Mouse (Mus musculus) megakaryocyte-erythroid progenitor cell, adult 5-6 weeks (primary cell): ENCODE data around the gene Cd300ld3. TPM values are rescaled to one million over a fixed set of nuclear protein-coding genes. Genes with fewer than 3 reads are reported as not detected.
"Not testable (repeated sequence)": the region's sequence is repeated elsewhere in the genome, so short reads cannot be mapped to it uniquely, and the experiment has no call there.

Experiments used
- ATAC-seq: replicated peaks from 2 replicates; pipeline ENCODE4 v1.8.0; 2016; ENCODE audit warnings: mild to moderate bottlenecking, inconsistent platforms; ENCODE audit not compliant: severe bottlenecking, poor library complexity, low FRiP score, low TSS enrichment
- total RNA-seq, 2 experiments: library from RNA; stranded (forward) in 1 of 2; stranded (reverse) in 1 of 2; fragments of 200-1000, 215-1000 nt in 1 of 2; fragments of >200 nt in 1 of 2; fragmentation: Nextera tagmentation in 1 of 2; gene quantifications; 2 replicates each; pipeline ENCODE4 v1.2.3; 2014 to 2017

Gene Cd300ld3
- total RNA-seq, 2 experiments from 2014 or later: 1.3 TPM; not detected in 1

DNA sequence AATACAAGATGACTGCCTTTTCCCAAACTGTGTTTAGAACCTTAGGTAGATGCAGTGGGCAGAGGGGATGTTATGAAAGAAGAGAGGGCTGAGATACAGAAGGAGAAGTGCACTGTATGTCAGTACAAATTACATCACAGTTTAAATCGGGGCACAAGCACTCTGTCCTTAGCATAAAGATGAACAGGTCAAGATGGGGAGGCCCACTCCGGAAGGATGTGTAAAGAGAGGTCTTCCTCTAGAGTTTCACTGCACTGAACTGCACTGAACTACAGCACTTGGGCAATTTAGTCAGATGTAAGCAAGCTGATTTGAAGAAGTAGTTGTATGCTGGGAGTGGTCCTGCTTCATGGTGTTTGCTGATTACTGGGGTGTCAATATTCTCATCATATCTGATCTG lies 11.6 kb upstream of the Cd300ld3 start:
- no peak for ATAC-seq

DNA sequence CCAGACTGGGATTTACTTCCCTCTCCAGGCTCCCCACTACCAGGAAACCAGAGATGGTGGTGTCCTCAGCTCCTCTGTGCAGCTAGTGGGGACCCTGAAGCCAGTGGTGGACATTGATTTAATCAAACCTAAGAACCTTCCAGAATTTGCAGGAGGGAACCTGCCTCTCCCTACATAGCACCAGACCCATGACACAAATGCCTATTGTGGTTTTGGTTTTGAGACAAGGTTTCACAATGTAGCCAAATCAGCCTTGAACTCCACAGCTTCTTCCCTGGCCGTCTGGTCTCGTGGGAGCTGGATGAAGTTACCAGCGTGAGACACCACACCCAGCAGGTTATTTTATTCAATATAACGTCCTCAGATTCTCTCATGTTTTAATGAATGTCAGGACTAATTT lies 10.5 kb upstream of the Cd300ld3 start:
- no peak for ATAC-seq

DNA sequence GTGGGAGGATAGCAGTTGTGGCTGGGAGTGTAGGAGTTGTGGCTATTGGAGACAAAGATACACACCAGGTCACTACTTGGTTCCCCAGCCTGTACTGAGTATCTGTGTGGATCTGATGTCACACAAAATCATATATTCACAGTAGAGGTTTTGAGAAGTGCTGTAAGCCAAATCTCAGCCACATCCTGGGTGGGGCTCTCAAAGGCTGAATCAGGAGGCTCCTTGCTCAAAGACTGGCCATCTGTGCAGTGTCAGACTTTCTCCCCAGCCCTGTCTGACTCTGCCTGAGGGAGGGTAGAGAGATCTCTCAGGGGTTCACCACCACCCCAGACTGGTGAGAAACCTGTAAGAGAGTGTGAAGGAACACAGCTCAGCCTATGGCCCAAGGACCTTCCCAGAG lies 6.3 kb upstream of the Cd300ld3 start:
- no peak for ATAC-seq

DNA sequence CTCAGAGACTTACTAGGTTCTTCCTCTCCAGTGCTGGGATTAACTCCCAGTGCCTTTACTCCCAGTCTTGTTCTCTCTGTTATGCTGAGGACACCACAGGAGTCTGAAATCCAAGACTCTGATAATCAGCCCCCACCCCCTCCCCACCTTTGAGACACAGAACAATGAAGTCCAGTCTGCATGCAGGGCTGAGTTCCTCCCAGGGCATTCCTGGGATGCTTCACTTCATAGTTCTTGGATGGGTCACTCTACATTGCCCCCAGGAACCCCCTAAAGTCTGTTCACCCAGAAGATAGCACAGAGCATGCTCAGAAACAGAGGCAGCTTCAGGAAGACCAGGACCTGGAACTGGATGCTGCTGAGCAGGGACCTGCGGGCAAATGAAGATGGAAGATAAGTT lies 4.8 kb upstream of the Cd300ld3 start:
- ATAC-seq: no peak

DNA sequence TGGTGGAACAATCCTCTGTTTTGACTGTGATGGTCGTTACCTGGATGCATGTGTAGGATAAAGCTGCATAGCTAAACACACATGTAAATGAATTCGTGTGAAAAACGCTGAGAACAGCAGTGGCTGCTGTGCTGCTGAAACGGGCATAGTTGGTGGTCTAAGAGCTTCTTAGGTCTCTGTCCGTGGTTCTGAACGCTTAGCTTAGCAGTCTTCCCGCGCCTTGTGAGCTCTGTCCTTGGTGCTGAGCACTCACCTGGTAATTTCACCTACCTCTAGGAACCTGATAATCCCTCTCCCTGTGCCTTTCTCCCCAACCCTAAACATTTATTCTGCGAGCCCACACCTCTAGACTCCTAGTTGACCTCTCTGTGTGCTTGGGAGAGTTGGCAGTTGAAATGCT lies 4.0 kb upstream of the Cd300ld3 start:
- ATAC-seq: peak; percentile 60

DNA sequence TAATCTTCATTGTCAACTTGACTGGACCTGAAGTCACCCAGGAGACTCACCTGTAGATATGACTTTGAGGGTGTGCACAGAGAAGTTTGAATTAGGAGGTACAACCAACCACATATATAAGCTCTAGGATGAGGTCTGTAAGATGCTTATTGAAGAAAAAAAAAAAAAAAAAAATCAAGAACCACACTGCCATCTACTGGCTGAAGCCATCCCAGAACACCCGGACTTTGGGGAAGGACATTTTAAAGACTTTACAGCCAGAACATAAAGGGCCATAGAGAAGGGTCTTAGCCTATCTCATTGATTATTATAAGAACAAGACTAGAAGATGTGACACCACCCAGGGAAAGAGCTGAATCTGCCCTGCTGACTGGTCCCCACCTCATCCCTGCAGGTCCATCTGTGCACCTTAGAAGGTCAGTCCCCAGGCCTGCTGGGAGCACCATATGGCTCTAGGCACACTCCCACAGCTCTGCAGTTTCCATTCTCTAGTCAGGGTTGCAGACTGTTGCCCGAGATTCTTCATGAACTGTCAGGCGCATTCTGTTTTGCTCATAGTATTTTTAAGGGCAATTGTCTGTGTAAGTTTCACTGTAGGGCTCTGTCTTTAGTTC lies 1.2 kb upstream of the Cd300ld3 start:
- ATAC-seq: no peak

DNA sequence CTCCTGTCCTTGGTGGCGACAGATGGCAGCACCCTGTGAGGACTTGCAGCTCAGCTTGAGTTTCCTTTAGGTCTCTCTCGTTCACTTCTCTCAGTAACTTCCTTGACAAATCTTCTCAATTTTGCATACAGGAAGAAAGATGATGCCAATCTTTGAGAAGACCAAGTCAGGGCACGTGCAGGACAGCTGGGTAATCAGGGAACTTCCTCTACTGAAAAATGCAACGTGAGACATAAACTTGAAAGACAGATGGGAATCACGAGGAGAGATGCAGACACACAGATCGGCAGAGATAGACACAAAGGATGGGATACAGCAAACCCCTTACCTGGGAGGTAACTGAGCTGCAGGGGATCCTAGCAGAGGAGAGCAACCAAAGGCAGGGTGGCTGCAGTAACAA lies 10.5 kb downstream of the Cd300ld3 start, which contains the start of gene Cd300ld5:
Gene Cd300ld5, minus strand, starts transcription at position 101 of the 400 bp plus-strand sequence.
- not testable (repeated sequence) for ATAC-seq

DNA sequence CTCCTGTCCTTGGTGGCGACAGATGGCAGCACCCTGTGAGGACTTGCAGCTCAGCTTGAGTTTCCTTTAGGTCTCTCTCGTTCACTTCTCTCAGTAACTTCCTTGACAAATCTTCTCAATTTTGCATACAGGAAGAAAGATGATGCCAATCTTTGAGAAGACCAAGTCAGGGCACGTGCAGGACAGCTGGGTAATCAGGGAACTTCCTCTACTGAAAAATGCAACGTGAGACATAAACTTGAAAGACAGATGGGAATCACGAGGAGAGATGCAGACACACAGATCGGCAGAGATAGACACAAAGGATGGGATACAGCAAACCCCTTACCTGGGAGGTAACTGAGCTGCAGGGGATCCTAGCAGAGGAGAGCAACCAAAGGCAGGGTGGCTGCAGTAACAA lies 21.3 kb downstream of the Cd300ld3 start, which contains the start of gene Cd300ld4:
Gene Cd300ld4, minus strand, starts transcription at position 101 of the 400 bp plus-strand sequence.
- not testable (repeated sequence) for ATAC-seq

DNA sequence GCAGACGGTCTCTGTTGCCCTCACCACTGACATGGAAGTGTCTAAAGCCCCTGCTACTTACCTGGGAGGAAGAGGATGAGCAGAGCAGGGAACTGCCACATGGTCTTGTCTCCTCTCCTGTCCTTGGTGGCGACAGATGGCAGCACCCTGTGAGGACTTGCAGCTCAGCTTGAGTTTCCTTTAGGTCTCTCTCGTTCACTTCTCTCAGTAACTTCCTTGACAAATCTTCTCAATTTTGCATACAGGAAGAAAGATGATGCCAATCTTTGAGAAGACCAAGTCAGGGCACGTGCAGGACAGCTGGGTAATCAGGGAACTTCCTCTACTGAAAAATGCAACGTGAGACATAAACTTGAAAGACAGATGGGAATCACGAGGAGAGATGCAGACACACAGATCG lies 32.1 kb downstream of the Cd300ld3 start, which contains the start of gene Cd300ld2:
Gene Cd300ld2, minus strand, starts transcription at position 101 of the 400 bp plus-strand sequence.
- not testable (repeated sequence) for ATAC-seq

DNA sequence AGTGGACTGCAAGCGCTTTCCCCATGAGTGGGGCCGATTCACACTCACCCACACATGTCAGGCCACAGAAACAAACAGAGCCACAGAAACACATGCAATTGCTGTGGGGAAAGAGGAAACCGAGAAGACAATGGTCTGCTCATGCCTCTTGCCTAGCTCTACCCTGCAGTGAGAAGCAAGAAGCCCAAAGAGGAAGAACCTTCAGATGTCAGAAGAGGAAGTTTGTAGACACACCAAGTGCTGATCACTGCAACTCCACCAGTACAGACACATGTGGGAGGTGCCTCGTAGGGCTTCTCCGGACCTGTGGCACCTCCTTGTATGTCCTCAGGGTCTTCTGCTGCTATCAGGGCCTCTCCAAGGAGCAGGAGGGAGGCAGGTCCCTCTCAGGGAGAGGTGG lies 44.1 kb downstream of the Cd300ld3 start:
- no peak for ATAC-seq

DNA sequence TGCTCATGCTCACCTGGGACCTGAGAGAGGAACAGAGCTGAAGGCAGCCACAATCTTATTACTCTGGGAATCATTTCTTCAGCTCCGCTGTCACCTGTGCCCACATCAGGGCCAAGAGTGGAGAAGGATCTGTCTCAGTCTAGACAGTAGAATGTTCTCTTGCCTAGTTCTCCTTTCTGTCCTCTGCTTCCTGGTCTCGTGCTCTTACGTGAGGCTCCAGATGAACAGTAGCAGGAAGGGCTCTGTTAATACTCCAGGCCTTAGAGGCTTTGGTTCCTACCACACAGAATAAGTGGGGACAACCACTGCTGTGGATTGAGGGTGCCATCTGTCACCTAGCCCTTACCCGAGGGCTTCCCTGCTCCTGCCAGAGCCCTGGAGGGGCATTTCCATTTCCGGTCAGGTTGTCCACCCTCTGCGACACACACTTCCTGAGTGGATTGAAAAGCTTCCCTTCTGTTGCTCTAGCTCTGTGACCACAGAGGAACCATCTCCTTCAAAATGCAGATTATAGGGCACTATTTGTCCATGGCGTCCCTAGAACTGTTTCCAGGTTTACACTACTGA lies 46.7 kb downstream of the Cd300ld3 start, which contains the start of gene Cd300c2:
Gene Cd300c2, minus strand, starts transcription at position 407 of the 567 bp plus-strand sequence.
- no peak for ATAC-seq

Other genes with a start within 250 kb of the Cd300ld3 start
- not detected in 2 replicates for gene Gpr142, start 249.5 kb downstream of the Cd300ld3 start, total RNA-seq (2014; fragmentation: Nextera tagmentation)
- gene Gpr142, start 249.5 kb downstream of the Cd300ld3 start, total RNA-seq (2017): not detected in 2 replicates
- gene Gprc5c, start 197.3 kb downstream of the Cd300ld3 start, total RNA-seq (2014; fragmentation: Nextera tagmentation): not detected in 2 replicates
- gene Gprc5c, start 197.3 kb downstream of the Cd300ld3 start, total RNA-seq (2017): not detected in 2 replicates
- 0.52 and 1.9 TPM in 2 replicates for gene Cd300a, start 158.4 kb downstream of the Cd300ld3 start, total RNA-seq (2014; fragmentation: Nextera tagmentation)
- 1.3 and 5.7 TPM in 2 replicates for gene Cd300a, start 158.4 kb downstream of the Cd300ld3 start, total RNA-seq (2017)
- not detected in 2 replicates for gene Cd300lb, start 114.0 kb downstream of the Cd300ld3 start, total RNA-seq (2014; fragmentation: Nextera tagmentation)
- 0.05 TPM in 1 of 2 replicates, not detected in the other for gene Cd300lb, start 114.0 kb downstream of the Cd300ld3 start, total RNA-seq (2017)
- not detected in 2 replicates for gene Cd300c, start 79.3 kb downstream of the Cd300ld3 start, total RNA-seq (2014; fragmentation: Nextera tagmentation)
- gene Cd300c, start 79.3 kb downstream of the Cd300ld3 start, total RNA-seq (2017): not detected in 2 replicates
- gene Cd300ld, start 58.5 kb downstream of the Cd300ld3 start, total RNA-seq (2014; fragmentation: Nextera tagmentation): not detected in 2 replicates
- gene Cd300ld, start 58.5 kb downstream of the Cd300ld3 start, total RNA-seq (2017): not detected in 2 replicates
- gene Cd300c2, start 46.5 kb downstream of the Cd300ld3 start, total RNA-seq (2014; fragmentation: Nextera tagmentation): not detected in 2 replicates
- gene Cd300c2, start 46.5 kb downstream of the Cd300ld3 start, total RNA-seq (2017): not detected in 2 replicates
- gene Cd300ld2, start 32.2 kb downstream of the Cd300ld3 start, total RNA-seq (2014; fragmentation: Nextera tagmentation): not detected in 2 replicates
- gene Cd300ld2, start 32.2 kb downstream of the Cd300ld3 start, total RNA-seq (2017): not detected in 2 replicates
- not detected in 2 replicates for gene Cd300ld4, start 21.4 kb downstream of the Cd300ld3 start, total RNA-seq (2014; fragmentation: Nextera tagmentation)
- 1.3 TPM in 1 of 2 replicates, not detected in the other for gene Cd300ld4, start 21.4 kb downstream of the Cd300ld3 start, total RNA-seq (2017)
- gene Cd300ld5, start 10.6 kb downstream of the Cd300ld3 start, total RNA-seq (2014; fragmentation: Nextera tagmentation): not detected in 2 replicates
- 1.3 TPM in 1 of 2 replicates, not detected in the other for gene Cd300ld5, start 10.6 kb downstream of the Cd300ld3 start, total RNA-seq (2017)
- not detected in 2 replicates for gene Cd300e, start 13.8 kb upstream of the Cd300ld3 start, total RNA-seq (2014; fragmentation: Nextera tagmentation)
- not detected in 2 replicates for gene Cd300e, start 13.8 kb upstream of the Cd300ld3 start, total RNA-seq (2017)
- 24.4 and 34.3 TPM in 2 replicates for gene Rab37, start 43.0 kb upstream of the Cd300ld3 start, total RNA-seq (2014; fragmentation: Nextera tagmentation)
- gene Rab37, start 43.0 kb upstream of the Cd300ld3 start, total RNA-seq (2017): 23.5 and 74.4 TPM in 2 replicates
- 2.1 TPM in 1 of 2 replicates, not detected in the other for gene Cd300lf, start 85.6 kb upstream of the Cd300ld3 start, total RNA-seq (2014; fragmentation: Nextera tagmentation)
- 1.0 and 3.4 TPM in 2 replicates for gene Cd300lf, start 85.6 kb upstream of the Cd300ld3 start, total RNA-seq (2017)
- gene Slc9a3r1, start 114.9 kb upstream of the Cd300ld3 start, total RNA-seq (2014; fragmentation: Nextera tagmentation): 20.4 and 22.2 TPM in 2 replicates
- 25.9 and 28.3 TPM in 2 replicates for gene Slc9a3r1, start 114.9 kb upstream of the Cd300ld3 start, total RNA-seq (2017)
- 5.0 and 10.1 TPM in 2 replicates for gene Tmem104, start 139.1 kb upstream of the Cd300ld3 start, total RNA-seq (2014; fragmentation: Nextera tagmentation)
- 1.8 and 7.9 TPM in 2 replicates for gene Tmem104, start 139.1 kb upstream of the Cd300ld3 start, total RNA-seq (2017)
- gene Nat9, start 139.4 kb upstream of the Cd300ld3 start, total RNA-seq (2014; fragmentation: Nextera tagmentation): 15.0 and 24.9 TPM in 2 replicates
- gene Nat9, start 139.4 kb upstream of the Cd300ld3 start, total RNA-seq (2017): 19.4 and 51.5 TPM in 2 replicates
- not detected in 2 replicates for gene Grin2c, start 218.8 kb upstream of the Cd300ld3 start, total RNA-seq (2014; fragmentation: Nextera tagmentation)
- not detected in 2 replicates for gene Grin2c, start 218.8 kb upstream of the Cd300ld3 start, total RNA-seq (2017)
- 17.0 and 18.6 TPM in 2 replicates for gene Fdxr, start 228.6 kb upstream of the Cd300ld3 start, total RNA-seq (2014; fragmentation: Nextera tagmentation)
- gene Fdxr, start 228.6 kb upstream of the Cd300ld3 start, total RNA-seq (2017): 5.9 and 20.8 TPM in 2 replicates
- gene Fads6, start 249.3 kb upstream of the Cd300ld3 start, total RNA-seq (2014; fragmentation: Nextera tagmentation): 0.17 TPM in 1 of 2 replicates, not detected in the other
- gene Fads6, start 249.3 kb upstream of the Cd300ld3 start, total RNA-seq (2017): 0.38 TPM in 1 of 2 replicates, not detected in the other